Mouse (Mus musculus): ENCODE results near the gene Sept9.

Gene Sept9

DNA sequence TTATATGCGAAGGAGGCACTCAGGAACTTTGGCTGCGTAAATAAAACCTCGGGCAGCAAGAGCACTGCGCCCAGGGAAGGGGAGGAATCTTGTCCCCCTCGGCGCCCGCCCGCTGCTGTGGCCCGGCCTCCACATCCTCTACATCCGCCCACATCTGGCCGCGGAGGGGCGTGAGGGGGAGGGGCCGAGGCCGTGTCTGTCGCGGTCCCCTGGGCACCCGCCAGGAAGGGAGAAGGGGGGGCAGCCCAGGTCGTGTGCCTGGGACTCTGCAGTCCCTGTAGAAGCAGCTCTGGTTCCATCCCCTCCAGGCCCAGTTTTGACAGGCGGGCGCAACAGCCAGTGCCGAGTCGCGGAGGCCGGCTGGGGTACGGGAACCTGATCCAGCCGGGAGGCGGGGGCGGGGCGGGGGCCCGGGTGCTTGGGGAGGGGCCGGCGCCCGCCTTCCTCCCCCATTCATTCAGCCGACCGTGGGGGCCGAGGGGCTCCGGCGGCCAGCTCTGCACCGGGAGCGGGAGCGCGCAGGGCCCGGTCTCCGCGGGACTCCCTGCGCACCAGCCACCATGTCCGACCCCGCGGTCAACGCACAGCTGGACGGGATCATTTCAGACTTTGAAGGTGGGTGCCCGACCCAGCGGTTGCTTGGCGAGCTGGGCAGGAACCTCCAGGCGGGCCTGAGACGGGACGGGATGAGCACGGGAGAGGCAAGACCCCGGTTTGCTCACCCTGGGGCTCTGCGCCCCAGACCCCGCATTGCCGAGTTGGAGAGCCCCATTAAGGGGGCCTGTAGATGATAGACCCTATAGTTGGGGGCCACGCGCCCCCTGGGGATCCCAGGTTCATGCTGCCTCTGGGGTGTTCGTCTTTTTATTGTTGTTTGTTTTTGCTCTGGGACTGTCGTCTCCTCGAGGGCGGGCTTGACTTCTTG, 66.8 kb downstream of the Sept9 start:
- peak; percentile 88 to 91 for DNase-seq

DNA sequence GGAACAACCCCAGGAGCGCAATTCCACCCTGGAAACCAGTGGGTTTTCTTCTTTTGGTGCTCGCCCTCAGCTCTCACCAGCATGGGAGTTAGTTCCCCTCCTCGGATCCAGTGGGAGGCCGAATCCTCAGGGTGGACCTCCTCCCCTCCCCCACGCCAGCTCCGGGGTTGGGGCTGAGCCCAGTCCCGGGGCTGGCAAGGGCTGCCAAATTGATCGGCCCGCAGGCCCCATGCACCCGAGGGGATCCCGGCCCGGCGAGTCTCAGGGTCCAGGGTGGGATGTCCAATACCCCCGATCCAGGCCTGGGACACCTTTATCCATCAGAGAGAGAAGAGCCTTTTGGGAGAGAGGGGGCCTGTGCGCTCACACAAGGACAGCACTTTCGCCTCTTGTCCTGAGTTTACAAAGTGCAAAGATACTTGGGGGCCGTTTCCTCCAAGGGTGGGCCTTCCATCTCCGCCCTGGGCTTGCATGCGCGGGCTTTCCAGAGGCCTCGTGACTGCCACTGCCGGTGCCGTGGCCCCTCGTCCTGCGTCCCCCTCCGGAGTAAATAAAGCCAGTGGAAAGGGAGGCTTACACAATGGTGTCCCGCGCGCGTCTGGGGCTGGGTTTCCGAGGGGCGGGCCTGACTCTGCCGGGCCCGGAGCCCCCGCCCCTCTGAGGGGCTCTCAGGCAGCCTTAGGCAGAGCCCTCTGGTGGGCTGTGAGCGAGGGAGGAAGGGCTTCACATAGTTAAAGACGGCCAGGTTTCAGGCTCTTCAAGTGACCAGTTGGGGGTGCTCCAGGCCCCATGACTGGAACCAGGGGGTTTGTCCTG, 67.7 kb downstream of the Sept9 start:
- peak; percentile 52 to 64 for DNase-seq

- no peak for DNase-seq
Measured at GRCm38 (mm10) chr11:117267828-117268227, 68.4 kb downstream of the Sept9 start.

- DNase-seq: no peak
Measured at GRCm38 (mm10) chr11:117268304-117268956, 69.0 kb downstream of the Sept9 start.

DNA sequence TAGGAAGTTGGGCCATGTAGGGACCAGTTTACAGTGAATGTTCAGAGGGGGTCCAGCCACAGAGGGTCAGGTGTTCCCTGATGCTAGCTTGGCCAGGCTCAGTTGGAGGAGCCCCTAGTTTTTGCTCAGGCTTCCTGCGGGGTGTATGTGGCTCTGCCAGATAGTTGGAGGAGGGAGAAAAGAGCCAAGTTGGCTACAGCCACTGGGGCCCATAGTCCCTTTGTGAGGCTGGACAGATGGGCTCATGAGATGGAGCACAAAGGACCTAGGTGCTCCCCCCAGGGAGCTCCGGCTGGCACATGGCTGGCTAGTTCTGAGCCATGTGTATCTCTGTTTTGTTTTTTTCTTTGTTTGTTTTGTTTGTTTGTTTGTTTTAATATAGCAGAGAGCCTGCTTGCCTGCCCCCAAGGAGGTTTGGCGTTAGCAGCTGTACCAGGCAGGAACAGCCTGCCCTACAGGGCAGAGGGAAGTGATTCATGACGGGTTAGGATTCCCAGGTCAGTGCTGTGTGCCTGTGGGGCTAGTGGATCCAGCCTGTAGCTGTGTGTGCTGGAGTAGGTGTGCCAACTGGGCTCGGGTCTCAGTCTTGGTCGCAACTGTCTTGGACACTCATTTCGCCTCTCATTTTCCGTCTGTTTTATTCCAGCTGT, 69.7 kb downstream of the Sept9 start:
- no peak for DNase-seq

DNA sequence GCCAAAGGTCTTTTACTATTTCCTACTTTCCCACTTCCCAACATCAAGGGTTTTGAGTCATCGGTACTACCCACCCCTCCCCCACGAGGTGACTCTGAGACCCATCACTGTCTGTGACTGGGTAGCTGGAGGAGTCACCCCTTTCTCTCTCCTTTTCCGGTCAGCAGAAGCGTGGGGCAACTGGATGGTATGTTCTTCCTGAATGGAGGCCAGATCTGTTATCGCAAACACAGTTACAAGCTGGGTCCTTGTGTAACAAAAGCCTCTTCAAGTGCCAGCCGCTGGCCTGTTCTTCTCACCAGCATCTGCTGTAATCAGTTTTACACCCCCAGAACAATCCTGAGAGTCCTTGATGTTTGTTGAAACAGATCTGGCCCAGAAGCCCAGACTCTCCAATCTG, 70.5 kb downstream of the Sept9 start:
- peak; percentile 37 to 67 for DNase-seq

GRCm38 (mm10) chr11:117274973-117275372, 75.5 kb downstream of the Sept9 start:
- no peak for DNase-seq

- DNase-seq: peak; percentile 72 to 75
Measured at GRCm38 (mm10) chr11:117275999-117276398, 76.5 kb downstream of the Sept9 start.

- no peak for DNase-seq
Measured at GRCm38 (mm10) chr11:117276946-117277345, 77.5 kb downstream of the Sept9 start.

GRCm38 (mm10) chr11:117278113-117278512, 78.7 kb downstream of the Sept9 start:
- DNase-seq: no peak

DNA sequence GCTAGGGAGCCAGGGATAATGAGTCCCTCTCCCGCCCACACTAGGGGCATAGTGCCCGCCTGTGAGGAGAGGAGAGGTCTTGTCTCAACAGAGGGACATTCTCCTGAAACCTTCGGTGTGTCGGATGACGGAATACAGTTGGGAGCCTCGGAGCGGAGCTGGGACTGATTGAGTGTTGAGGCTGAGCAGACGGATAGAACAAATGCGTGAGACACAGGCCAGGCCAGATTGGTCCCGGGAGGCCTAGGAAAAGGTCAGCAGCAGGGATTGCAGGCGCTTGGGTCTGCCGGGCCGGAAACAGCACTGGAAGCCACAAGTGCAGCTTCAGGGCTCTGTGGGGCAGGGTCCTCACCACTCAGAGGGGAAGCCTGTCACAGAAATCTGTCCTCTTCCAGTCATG, 79.1 kb downstream of the Sept9 start:
- no peak for DNase-seq

GRCm38 (mm10) chr11:117279993-117280392, 80.5 kb downstream of the Sept9 start:
- no peak for DNase-seq

GRCm38 (mm10) chr11:117283048-117283888, 83.8 kb downstream of the Sept9 start:
- DNase-seq: no peak

DNA sequence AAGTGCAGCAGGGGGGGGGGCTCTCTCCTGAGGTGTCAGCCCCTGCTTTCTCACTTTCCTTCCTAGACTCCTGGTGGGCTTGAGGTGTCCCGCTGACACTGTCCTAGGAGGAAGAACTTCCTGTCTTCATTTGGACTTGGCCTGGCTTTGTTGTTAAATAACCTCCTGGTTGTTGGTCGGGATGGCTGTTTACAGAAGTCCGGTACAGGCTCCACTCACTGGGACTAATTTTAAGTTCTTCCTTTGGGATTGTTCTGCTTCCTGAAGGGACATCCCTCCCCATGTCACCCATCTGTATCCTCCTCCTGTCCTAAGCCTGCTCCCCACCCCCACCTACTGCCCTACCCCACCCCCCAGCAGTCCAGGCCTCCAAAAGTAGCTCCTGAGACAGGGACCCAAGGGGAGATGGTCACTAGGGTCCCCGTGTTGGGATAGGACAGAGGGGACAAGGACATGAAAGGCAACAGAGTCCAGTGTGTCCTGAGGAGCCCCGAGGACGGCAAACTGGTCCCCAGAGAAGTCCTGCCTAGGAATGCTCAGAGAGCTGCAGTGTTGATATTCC, 84.5 kb downstream of the Sept9 start:
- DNase-seq: no peak

GRCm38 (mm10) chr11:117284721-117285605, 85.5 kb downstream of the Sept9 start:
- no peak for DNase-seq

GRCm38 (mm10) chr11:117285606-117285931, 86.1 kb downstream of the Sept9 start:
- DNase-seq: no peak

DNA sequence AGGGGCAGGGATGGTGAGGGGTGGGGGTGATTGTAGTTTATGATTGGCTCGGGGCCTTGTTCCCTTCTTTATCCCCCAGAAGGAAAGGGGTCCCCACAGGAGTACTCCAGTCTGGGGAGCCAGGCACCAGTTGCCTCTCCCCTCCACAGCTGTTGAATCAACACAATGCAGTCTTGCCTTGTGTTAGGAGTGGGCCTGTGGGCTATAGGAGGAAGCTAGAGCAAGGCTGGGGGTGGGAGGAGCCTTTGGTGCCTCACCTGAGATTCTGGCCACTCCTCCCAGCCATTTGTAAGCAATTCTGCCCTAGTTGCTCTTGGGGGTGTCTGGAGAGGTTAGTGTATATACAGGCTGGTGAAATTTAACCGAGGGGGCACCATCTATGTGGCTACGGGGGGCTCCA, 88.3 kb downstream of the Sept9 start:
- no peak for DNase-seq

- no peak for DNase-seq
Measured at GRCm38 (mm10) chr11:117288765-117289164, 89.3 kb downstream of the Sept9 start.

GRCm38 (mm10) chr11:117291271-117292059, 92.0 kb downstream of the Sept9 start:
- DNase-seq: no peak

GRCm38 (mm10) chr11:117292446-117292845, 93.0 kb downstream of the Sept9 start:
- DNase-seq: no peak
